Mouse (Mus musculus) monocyte, adult 5-6 weeks (primary cell): ENCODE results near the gene Crip1. TPM values are rescaled to one million over a fixed set of nuclear protein-coding genes. Genes with fewer than 3 reads are reported as not detected.

Experiments used
- total RNA-seq: library from RNA; stranded (forward); fragments of 200-1000, 200-491, 200-594 nt; gene quantifications from 3 replicates; pipeline ENCODE4 v1.2.3, GENCODE M21; 2017

Crip1 gene
- total RNA-seq, 1 experiment from 2014 or later, result 1,104 TPM

Other genes starting within 250 kb of the Crip1 start
- 0.11 to 3.6 TPM (median 3.4 TPM) in 3 replicates for gene Jag2, start 216.5 kb upstream of the Crip1 start, total RNA-seq
- gene Nudt14, start 204.2 kb upstream of the Crip1 start, total RNA-seq, result 6.5 to 9.3 TPM (median 7.9 TPM) in 3 replicates
- 2.6 to 4.7 TPM (median 3.0 TPM) in 3 replicates for gene Btbd6, start 169.8 kb upstream of the Crip1 start, total RNA-seq
- 84.1 to 109 TPM (median 105 TPM) in 3 replicates for gene Brf1, start 145.6 kb upstream of the Crip1 start, total RNA-seq
- 20.5 to 30.3 TPM (median 27.8 TPM) in 3 replicates for gene Pacs2, start 131.8 kb upstream of the Crip1 start, total RNA-seq
- gene Tex22, start 71.8 kb upstream of the Crip1 start, total RNA-seq, result 0.39 TPM in 1 of 3 replicates, not detected in the others
- gene Mta1, start 48.0 kb upstream of the Crip1 start, total RNA-seq, result 9.6 to 19.4 TPM (median 12.7 TPM) in 3 replicates
- gene Crip2, start 6.1 kb upstream of the Crip1 start, total RNA-seq, result 0.57 to 1.7 TPM in 2 of 3 replicates, not detected in the other
- gene Tedc1, start 10.1 kb downstream of the Crip1 start, total RNA-seq, result 3.6 to 8.8 TPM (median 4.8 TPM) in 3 replicates
- gene Tmem121, start 39.6 kb downstream of the Crip1 start, total RNA-seq, result 0.19 TPM in 1 of 3 replicates, not detected in the others